Mouse (Mus musculus): ENCODE measurements at regions not wholly inside any gene's neighbourhood (a gene's known extent, or its start where the extent isn't known, plus 50 kb on each side); places are given as distances from the start of the nearest gene placed in this dataset.

DNA sequence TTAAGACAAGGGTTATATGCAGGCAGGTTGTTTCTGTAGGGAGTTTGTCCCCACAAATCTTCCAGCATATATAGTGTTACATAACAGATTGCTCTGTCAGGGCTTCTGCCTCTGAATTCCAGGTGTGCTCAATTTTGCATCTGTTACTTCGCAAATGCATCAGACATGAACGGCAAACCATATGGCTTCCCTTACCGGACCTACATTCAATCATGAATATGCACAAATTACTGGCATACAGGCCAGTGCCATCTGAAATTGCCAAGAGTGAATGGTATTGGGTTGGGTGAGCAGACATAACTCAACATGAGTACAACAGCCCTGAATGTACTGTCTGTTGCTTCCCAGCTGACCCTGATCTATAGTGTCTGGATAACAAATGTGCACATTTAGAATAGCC is 929.4 kb downstream of the Diaph3 start:
- H3K9me3 ChIP-seq (replicated peaks; ENCODE audit: insufficient read depth, low read length): no peaks in the 10 kb centered on the region
- TF ChIP-seq GATA1 (IDR thresholded peaks at IDR 0.05; ENCODE audit: low read depth, low read length) (no peak), ZNF384 (IDR thresholded peaks at IDR 0.05; ENCODE audit: low read depth, low read length) (no peak), CHD2 (IDR thresholded peaks at IDR 0.05; ENCODE audit: low read length) (no peak), ZKSCAN1 (IDR thresholded peaks at IDR 0.05; ENCODE audit: low read depth, low read length) (no peak), POLR2A (IDR thresholded peaks at IDR 0.05; ENCODE audit: control insufficient read depth in 1 of 2, insufficient read depth in 1 of 2, low read depth in 1 of 2, low read length in 2 of 2, poor library complexity in 1 of 2) (no peak), MAZ (IDR thresholded peaks at IDR 0.05; ENCODE audit: low read depth, low read length) (no peak), MXI1 (IDR thresholded peaks at IDR 0.05; ENCODE audit: low read depth, low read length) (no peak)
- no peak overlapping the region for H3K4me3 ChIP-seq (ENCODE audit: control insufficient read depth in 1 of 2, insufficient read depth in 1 of 2, low read depth in 2 of 2, low read length in 2 of 2)
- no peak for DNase-seq (ENCODE audit: low read depth, low spot score)
- no peak overlapping the region for H3K9ac ChIP-seq (ENCODE audit: control insufficient read depth, low read depth, low read length, poor library complexity, severe bottlenecking)
- no peaks in the 10 kb centered on the region for H3K79me2 ChIP-seq (ENCODE audit: control insufficient read depth, insufficient read depth, low read length, poor library complexity)
- no peak overlapping the region for H3K27ac ChIP-seq (ENCODE audit: control insufficient read depth, low read depth, low read length)
- no peaks in the 10 kb centered on the region for H3K4me1 ChIP-seq (ENCODE audit: control insufficient read depth in 1 of 2, insufficient read depth in 2 of 2, low read length in 2 of 2)
- H3K36me3 ChIP-seq (ENCODE audit: control insufficient read depth in 1 of 2, insufficient read depth in 2 of 2, low read length in 2 of 2): no peaks in the 10 kb centered on the region
- no peaks in the 10 kb centered on the region for H3K27me3 ChIP-seq (ENCODE audit: control insufficient read depth in 1 of 2, insufficient read depth in 2 of 2, low read length in 2 of 2)

GRCm38 (mm10) chr14:86204582-86204981 is 936.5 kb downstream of the Diaph3 start:
- DNase-seq (ENCODE audit: low read depth, low spot score): no peak
- H3K9ac ChIP-seq (ENCODE audit: control insufficient read depth, low read depth, low read length, poor library complexity, severe bottlenecking): no peak overlapping the region
- no peak overlapping the region for H3K4me3 ChIP-seq (ENCODE audit: control insufficient read depth in 1 of 2, insufficient read depth in 1 of 2, low read depth in 2 of 2, low read length in 2 of 2)
- no peak overlapping the region for H3K27ac ChIP-seq (ENCODE audit: control insufficient read depth, low read depth, low read length)
- no peaks in the 10 kb centered on the region for H3K36me3 ChIP-seq (ENCODE audit: control insufficient read depth in 1 of 2, insufficient read depth in 2 of 2, low read length in 2 of 2)
- H3K27me3 ChIP-seq (ENCODE audit: control insufficient read depth in 1 of 2, insufficient read depth in 2 of 2, low read length in 2 of 2): no peaks in the 10 kb centered on the region
- H3K79me2 ChIP-seq (ENCODE audit: control insufficient read depth, insufficient read depth, low read length, poor library complexity): no peaks in the 10 kb centered on the region
- no peak for TF ChIP-seq GABPA (IDR thresholded peaks at IDR 0.05; ENCODE audit: low read depth, low read length)
- no peaks in the 10 kb centered on the region for H3K4me1 ChIP-seq (ENCODE audit: control insufficient read depth in 1 of 2, insufficient read depth in 2 of 2, low read length in 2 of 2)
- no peaks in the 10 kb centered on the region for H3K9me3 ChIP-seq (replicated peaks; ENCODE audit: insufficient read depth, low read length)

DNA sequence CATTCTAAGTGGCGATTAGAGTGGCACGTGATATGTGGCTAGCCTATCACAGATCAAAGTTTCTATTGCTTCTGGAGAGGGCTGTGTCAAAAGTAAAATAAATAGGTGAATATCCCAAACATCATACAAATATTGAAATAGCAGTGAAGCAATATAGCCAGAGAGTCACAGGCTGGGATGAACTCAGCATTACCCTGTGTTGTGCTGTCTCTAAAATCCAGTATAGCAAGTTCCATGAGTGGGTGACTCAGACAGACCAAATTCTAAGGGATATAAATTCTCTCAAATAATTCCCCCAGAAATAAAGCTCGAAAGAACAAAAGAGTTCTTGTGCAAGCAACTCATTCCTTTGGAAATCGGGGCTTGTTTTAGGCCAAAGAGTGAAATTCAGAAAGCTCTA is 943.2 kb downstream of the Diaph3 start:
- Histone ChIP-seq H3K79me2 (ENCODE audit: control insufficient read depth, insufficient read depth, low read length, poor library complexity) (no peaks in the 10 kb centered on the region), H3K4me3 (ENCODE audit: control insufficient read depth in 1 of 2, insufficient read depth in 1 of 2, low read depth in 2 of 2, low read length in 2 of 2) (no peak overlapping the region), H3K4me1 (ENCODE audit: control insufficient read depth in 1 of 2, insufficient read depth in 2 of 2, low read length in 2 of 2) (no peaks in the 10 kb centered on the region), H3K27me3 (ENCODE audit: control insufficient read depth in 1 of 2, insufficient read depth in 2 of 2, low read length in 2 of 2) (no peaks in the 10 kb centered on the region), H3K36me3 (ENCODE audit: control insufficient read depth in 1 of 2, insufficient read depth in 2 of 2, low read length in 2 of 2) (no peaks in the 10 kb centered on the region), H3K9me3 (replicated peaks; ENCODE audit: insufficient read depth, low read length) (no peaks in the 10 kb centered on the region), H3K9ac (ENCODE audit: control insufficient read depth, low read depth, low read length, poor library complexity, severe bottlenecking) (no peak overlapping the region), H3K27ac (ENCODE audit: control insufficient read depth, low read depth, low read length) (no peak overlapping the region)
- no peak for TF ChIP-seq E2F4 (IDR thresholded peaks at IDR 0.05; ENCODE audit: borderline replicate concordance, low read depth, low read length)
- no peak for TF ChIP-seq USF1 (IDR thresholded peaks at IDR 0.05; ENCODE audit: low read depth, low read length)
- no peak for TF ChIP-seq ELF1 (IDR thresholded peaks at IDR 0.05; ENCODE audit: low read depth, low read length)
- no peak for TF ChIP-seq BHLHE40 (IDR thresholded peaks at IDR 0.05; ENCODE audit: borderline replicate concordance, low read depth, low read length)
- no peak for TF ChIP-seq KAT2A (conservative IDR thresholded peaks at IDR 0.05; ENCODE audit: low read depth, low read length)
- TF ChIP-seq MAZ (IDR thresholded peaks at IDR 0.05; ENCODE audit: low read depth, low read length): no peak
- TF ChIP-seq CTCF (IDR thresholded peaks at IDR 0.05 in 2 of 3, conservative IDR thresholded peaks at IDR 0.05 in 1 of 3; ENCODE audit: control insufficient read depth in 1 of 3, insufficient read depth in 1 of 3, low read depth in 2 of 3, low read length in 3 of 3, poor library complexity in 1 of 3, severe bottlenecking in 1 of 3): no peak
- no peak for TF ChIP-seq CHD1 (IDR thresholded peaks at IDR 0.05; ENCODE audit: low read depth, low read length)
- TF ChIP-seq MXI1 (IDR thresholded peaks at IDR 0.05; ENCODE audit: low read depth, low read length): no peak
- no peak for DNase-seq (ENCODE audit: low read depth, low spot score)

Measured in MEL (cell line).